Mouse (Mus musculus): ENCODE data around the gene Slc11a1. TPM values are rescaled to one million over a fixed set of nuclear protein-coding genes. Genes with fewer than 3 reads are reported as not detected.

The Slc11a1 gene
- polyA plus RNA-seq, 1 experiment = 5.6 TPM

GRCm38 (mm10) chr1:74373372-74373771 is 1.6 kb upstream of the Slc11a1 start:
- no peak for TF ChIP-seq CTCF (IDR thresholded peaks at IDR 0.05; ENCODE audit: borderline replicate concordance, insufficient read depth, low read depth, low read length)
- 72% methylated on average over 4 of the region's 4 CpGs for WGBS
- Histone ChIP-seq H3K4me3 (replicated peaks; ENCODE audit: insufficient read depth, low read depth, low read length) (no peak overlapping the region), H3K4me1 (ENCODE audit: control insufficient read depth, insufficient read depth, low read length) (no peaks in the 10 kb centered on the region), H3K27me3 (ENCODE audit: control insufficient read depth, insufficient read depth, low read length) (no peaks in the 10 kb centered on the region), H3K27ac (ENCODE audit: insufficient read depth, low read length) (no peak overlapping the region)
- DNase-seq = no peak

- 69% methylated on average over 10 of the region's 10 CpGs for WGBS
- no peak for DNase-seq
- TF ChIP-seq POLR2A (IDR thresholded peaks at IDR 0.05; ENCODE audit: borderline replicate concordance, insufficient read depth, low read length) (no peak), CTCF (IDR thresholded peaks at IDR 0.05; ENCODE audit: borderline replicate concordance, insufficient read depth, low read depth, low read length) (no peak)
These were observed 566 bp downstream of the Slc11a1 start for GRCm38 (mm10) chr1:74375561-74375960.

GRCm38 (mm10) chr1:74376396-74376795 is 1.4 kb downstream of the Slc11a1 start:
- WGBS = 89% methylated on average over 4 of the region's 4 CpGs
- TF ChIP-seq POLR2A (IDR thresholded peaks at IDR 0.05; ENCODE audit: borderline replicate concordance, insufficient read depth, low read length) (no peak), CTCF (IDR thresholded peaks at IDR 0.05; ENCODE audit: borderline replicate concordance, insufficient read depth, low read depth, low read length) (no peak)
- Histone ChIP-seq H3K4me3 (replicated peaks; ENCODE audit: insufficient read depth, low read depth, low read length) (no peak overlapping the region), H3K27ac (ENCODE audit: insufficient read depth, low read length) (no peak overlapping the region), H3K27me3 (ENCODE audit: control insufficient read depth, insufficient read depth, low read length) (no peaks in the 10 kb centered on the region), H3K4me1 (ENCODE audit: control insufficient read depth, insufficient read depth, low read length) (no peaks in the 10 kb centered on the region)
- DNase-seq = no peak

More at GRCm38 (mm10) chr1:74375561-74375960, 566 bp downstream of the Slc11a1 start:
- Histone ChIP-seq H3K27me3 (ENCODE audit: control insufficient read depth, insufficient read depth, low read length) (no peaks in the 10 kb centered on the region), H3K4me3 (replicated peaks; ENCODE audit: insufficient read depth, low read depth, low read length) (no peak overlapping the region), H3K27ac (ENCODE audit: insufficient read depth, low read length) (no peak overlapping the region), H3K4me1 (ENCODE audit: control insufficient read depth, insufficient read depth, low read length) (no peaks in the 10 kb centered on the region)

- no peak overlapping the region for H3K27ac ChIP-seq (ENCODE audit: insufficient read depth, low read length)
- no peak for DNase-seq
- no peak for TF ChIP-seq POLR2A (IDR thresholded peaks at IDR 0.05; ENCODE audit: borderline replicate concordance, insufficient read depth, low read length)
- TF ChIP-seq CTCF (IDR thresholded peaks at IDR 0.05; ENCODE audit: borderline replicate concordance, insufficient read depth, low read depth, low read length) = no peak
- H3K4me3 ChIP-seq (replicated peaks; ENCODE audit: insufficient read depth, low read depth, low read length) = no peak overlapping the region
- 87% methylated on average over 7 of the region's 7 CpGs for WGBS
- H3K4me1 ChIP-seq (ENCODE audit: control insufficient read depth, insufficient read depth, low read length) = no peaks in the 10 kb centered on the region
- H3K27me3 ChIP-seq (ENCODE audit: control insufficient read depth, insufficient read depth, low read length) = no peaks in the 10 kb centered on the region
These were observed 4.1 kb downstream of the Slc11a1 start for GRCm38 (mm10) chr1:74379058-74379504.

GRCm38 (mm10) chr1:74380484-74380883 is 5.5 kb downstream of the Slc11a1 start:
- Histone ChIP-seq H3K27me3 (ENCODE audit: control insufficient read depth, insufficient read depth, low read length) (no peaks in the 10 kb centered on the region), H3K4me1 (ENCODE audit: control insufficient read depth, insufficient read depth, low read length) (no peaks in the 10 kb centered on the region), H3K27ac (ENCODE audit: insufficient read depth, low read length) (no peak overlapping the region), H3K4me3 (replicated peaks; ENCODE audit: insufficient read depth, low read depth, low read length) (no peak overlapping the region)
- DNase-seq = no peak
- TF ChIP-seq POLR2A (IDR thresholded peaks at IDR 0.05; ENCODE audit: borderline replicate concordance, insufficient read depth, low read length) (no peak), CTCF (IDR thresholded peaks at IDR 0.05; ENCODE audit: borderline replicate concordance, insufficient read depth, low read depth, low read length) (no peak)
- WGBS = 88% methylated on average over 5 of the region's 5 CpGs

GRCm38 (mm10) chr1:74381588-74382021 is 6.6 kb downstream of the Slc11a1 start:
- Histone ChIP-seq H3K27me3 (ENCODE audit: control insufficient read depth, insufficient read depth, low read length) (no peaks in the 10 kb centered on the region), H3K4me1 (ENCODE audit: control insufficient read depth, insufficient read depth, low read length) (no peaks in the 10 kb centered on the region), H3K27ac (ENCODE audit: insufficient read depth, low read length) (no peak overlapping the region), H3K4me3 (replicated peaks; ENCODE audit: insufficient read depth, low read depth, low read length) (no peak overlapping the region)
- DNase-seq = no peak
- WGBS = 86% methylated on average over 10 of the region's 10 CpGs
- no peak for TF ChIP-seq CTCF (IDR thresholded peaks at IDR 0.05; ENCODE audit: borderline replicate concordance, insufficient read depth, low read depth, low read length)
- TF ChIP-seq POLR2A (IDR thresholded peaks at IDR 0.05; ENCODE audit: borderline replicate concordance, insufficient read depth, low read length) = no peak

GRCm38 (mm10) chr1:74383385-74383784 is 8.4 kb downstream of the Slc11a1 start:
- Histone ChIP-seq H3K4me1 (ENCODE audit: control insufficient read depth, insufficient read depth, low read length) (no peaks in the 10 kb centered on the region), H3K27ac (ENCODE audit: insufficient read depth, low read length) (no peak overlapping the region), H3K27me3 (ENCODE audit: control insufficient read depth, insufficient read depth, low read length) (no peaks in the 10 kb centered on the region), H3K4me3 (replicated peaks; ENCODE audit: insufficient read depth, low read depth, low read length) (no peak overlapping the region)
- no peak for TF ChIP-seq CTCF (IDR thresholded peaks at IDR 0.05; ENCODE audit: borderline replicate concordance, insufficient read depth, low read depth, low read length)
- no peak for TF ChIP-seq POLR2A (IDR thresholded peaks at IDR 0.05; ENCODE audit: borderline replicate concordance, insufficient read depth, low read length)
- WGBS = 92% methylated on average over 13 of the region's 13 CpGs
- DNase-seq = no peak

GRCm38 (mm10) chr1:74384525-74384924 is 9.5 kb downstream of the Slc11a1 start:
- Histone ChIP-seq H3K27ac (ENCODE audit: insufficient read depth, low read length) (no peak overlapping the region), H3K27me3 (ENCODE audit: control insufficient read depth, insufficient read depth, low read length) (no peaks in the 10 kb centered on the region), H3K4me3 (replicated peaks; ENCODE audit: insufficient read depth, low read depth, low read length) (no peak overlapping the region), H3K4me1 (ENCODE audit: control insufficient read depth, insufficient read depth, low read length) (no peaks in the 10 kb centered on the region)
- 42% methylated on average over 8 of the region's 8 CpGs for WGBS
- no peak for DNase-seq
- no peak for TF ChIP-seq CTCF (IDR thresholded peaks at IDR 0.05; ENCODE audit: borderline replicate concordance, insufficient read depth, low read depth, low read length)
- no peak for TF ChIP-seq POLR2A (IDR thresholded peaks at IDR 0.05; ENCODE audit: borderline replicate concordance, insufficient read depth, low read length)
